Mouse (Mus musculus) embryonic facial prominence, embryonic 15.5 days (tissue): ENCODE data around the gene Zfp207. TPM values are rescaled to one million over a fixed set of nuclear protein-coding genes. Genes with fewer than 3 reads are reported as not detected.
"Not testable (repeated sequence)": the region's sequence is repeated elsewhere in the genome, so short reads cannot be mapped to it uniquely, and the experiment has no call there.

Source experiments
- ATAC-seq: fragments of 200-750 bp; cut with Nextera tagmentation; 2 replicates; pipeline ENCODE4 v1.8.0; 2017; ENCODE audit warnings: low read depth, moderate TSS enrichment; ENCODE audit not compliant: insufficient number of reproducible peaks, low FRiP score, low TSS enrichment
- H3K27ac ChIP-seq: fragments of 300-500 bp; sonication (generic); replicated peaks from 2 replicates; pipeline ENCODE4 v1.5.1; 2015; ENCODE audit warnings: mild to moderate bottlenecking, inconsistent platforms
- H3K27me3 ChIP-seq: fragments of 300-500 bp; sonication (generic); 2 replicates; pipeline ENCODE4 v1.6.1; 2015; ENCODE audit warnings: inconsistent platforms
- H3K36me3 ChIP-seq: fragments of 300-500 bp; sonication (generic); 2 replicates; pipeline ENCODE4 v1.6.1; 2015; ENCODE audit warnings: mild to moderate bottlenecking, inconsistent platforms
- H3K4me1 ChIP-seq: fragments of 300-500 bp; sonication (generic); 2 replicates; pipeline ENCODE4 v1.6.1; 2015; ENCODE audit warnings: inconsistent platforms
- H3K4me2 ChIP-seq: fragments of 300-500 bp; sonication (generic); replicated peaks from 2 replicates; pipeline ENCODE4 v1.6.1; 2015; ENCODE audit warnings: mild to moderate bottlenecking, inconsistent platforms
- H3K4me3 ChIP-seq: fragments of 300-500 bp; sonication (generic); replicated peaks from 2 replicates; pipeline ENCODE4 v1.5.1; 2015; ENCODE audit warnings: mild to moderate bottlenecking, inconsistent platforms
- H3K9ac ChIP-seq: fragments of 300-500 bp; sonication (generic); 2 replicates; pipeline ENCODE4 v1.6.1; 2015; ENCODE audit warnings: inconsistent platforms
- H3K9me3 ChIP-seq: fragments of 300-500 bp; sonication (generic); replicated peaks from 2 replicates; pipeline ENCODE4 v1.6.1; 2016; ENCODE audit warnings: inconsistent platforms
- WGBS: fragments of 180-500 bp; shearing (Covaris S2); methylation state at CpG from one replicate; pipeline ENCODE4 v1.1.7; 2015; 5-methylcytosine and 5-hydroxymethylcytosine counted together
- polyA plus RNA-seq: library from polyadenylated mRNA; unstranded; fragments of >200 nt; fragmentation: Nextera tagmentation; extraction: Ambion mirVana; gene quantifications from 2 replicates; pipeline ENCODE4 v1.2.1, GENCODE M21; 2015

The Zfp207 gene
- polyA plus RNA-seq, result 203 and 207 TPM in 2 replicates

DNA sequence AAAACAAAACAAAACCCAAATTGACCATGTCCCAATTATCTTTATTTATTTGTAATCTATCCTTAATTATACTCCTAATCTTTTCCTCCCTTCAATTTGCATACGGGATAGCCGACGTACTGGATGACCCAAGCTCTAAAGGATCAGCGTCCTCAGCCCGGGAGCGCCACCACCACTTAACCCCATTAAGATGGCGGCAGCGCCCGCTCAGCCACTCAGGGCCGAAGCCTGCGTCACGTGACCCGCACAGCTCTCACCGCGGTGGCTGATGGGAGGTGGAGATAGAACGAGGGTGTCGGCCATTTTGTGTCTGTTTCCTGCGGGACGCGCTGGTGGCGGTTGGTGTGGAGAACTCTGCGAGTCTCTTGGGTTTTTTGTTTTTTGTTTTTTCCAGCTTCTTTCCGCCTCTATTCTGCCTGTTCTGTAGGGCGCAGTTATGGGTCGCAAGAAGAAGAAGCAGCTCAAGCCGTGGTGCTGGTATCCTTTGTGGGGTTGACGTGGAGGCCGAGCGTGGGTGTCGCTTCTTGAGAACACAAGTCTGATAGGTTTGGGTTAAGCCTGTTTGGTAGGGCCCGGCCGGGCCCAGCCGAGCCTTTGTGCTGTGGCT, at the start of gene Zfp207:
Gene Zfp207, plus strand, starts transcription at position 261 of the 607 bp plus-strand sequence.
- Histone ChIP-seq H3K27me3 (no peaks in the 10 kb centered on the region), H3K9me3 (no peaks in the 10 kb centered on the region), H3K27ac (peak within 1 kb of the TSS; percentile 92), H3K4me2 (peak within 1 kb of the TSS; percentile 60), H3K4me3 (peak within 1 kb of the TSS; percentile 88), H3K4me1 (peaks cover 19% of the 10 kb centered on the region), H3K9ac (peak within 1 kb of the TSS; percentile 99), H3K36me3 (peaks cover 8% of the 10 kb centered on the region)
- peak; percentile 96 for ATAC-seq
- 0% methylated on average over 33 of the region's 33 CpGs for WGBS

- no peak for ATAC-seq
- Histone ChIP-seq H3K27ac (no peak overlapping the region), H3K27me3 (no peaks in the 10 kb centered on the region), H3K4me3 (no peak overlapping the region), H3K4me2 (no peak overlapping the region), H3K9ac (no peak overlapping the region), H3K9me3 (no peaks in the 10 kb centered on the region), H3K4me1 (no peaks in the 10 kb centered on the region), H3K36me3 (no peaks in the 10 kb centered on the region)
- 8% methylated on average over 7 of the region's 7 CpGs for WGBS
Measured at GRCm38 (mm10) chr11:80335609-80336350, 47.3 kb upstream of the Zfp207 start.

DNA sequence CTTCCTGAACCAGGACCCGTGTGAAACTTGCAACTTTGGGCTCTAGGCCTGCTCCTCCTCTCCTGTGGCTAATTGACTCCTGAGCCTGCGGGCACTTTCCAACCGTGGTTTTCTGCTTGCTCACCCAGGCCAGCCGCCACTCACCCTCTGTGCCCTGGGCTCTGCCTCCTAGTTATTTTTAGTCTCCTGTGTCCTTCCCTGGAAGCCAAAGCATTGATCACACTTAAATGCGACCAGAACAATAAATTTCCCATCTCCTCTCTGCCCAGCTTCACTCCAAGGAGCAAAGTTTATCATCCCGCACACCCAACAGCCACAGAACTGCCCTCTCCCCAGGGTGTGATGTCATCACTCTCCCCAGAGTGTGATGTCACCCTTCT, 46.7 kb upstream of the Zfp207 start:
- Histone ChIP-seq H3K9ac (no peak overlapping the region), H3K4me3 (no peak overlapping the region), H3K36me3 (no peaks in the 10 kb centered on the region), H3K27ac (no peak overlapping the region), H3K27me3 (no peaks in the 10 kb centered on the region), H3K9me3 (no peaks in the 10 kb centered on the region), H3K4me2 (no peak overlapping the region), H3K4me1 (no peaks in the 10 kb centered on the region)
- no peak for ATAC-seq
- 20% methylated on average over 6 of the region's 6 CpGs for WGBS

- WGBS, result 16% methylated on average over 2 of the region's 2 CpGs
- no peak overlapping the region for H3K27ac ChIP-seq
- no peaks in the 10 kb centered on the region for H3K9me3 ChIP-seq
- no peak overlapping the region for H3K4me2 ChIP-seq
- H3K4me1 ChIP-seq, result 0 out of 2 replicates have a peak, but pooled peaks cover 3% of the 10 kb centered on the region
- ATAC-seq, result no peak
- H3K36me3 ChIP-seq, result no peaks in the 10 kb centered on the region
- H3K27me3 ChIP-seq, result no peaks in the 10 kb centered on the region
- no peak overlapping the region for H3K9ac ChIP-seq
- H3K4me3 ChIP-seq, result no peak overlapping the region
Measured at GRCm38 (mm10) chr11:80342482-80342881, 40.6 kb upstream of the Zfp207 start.

DNA sequence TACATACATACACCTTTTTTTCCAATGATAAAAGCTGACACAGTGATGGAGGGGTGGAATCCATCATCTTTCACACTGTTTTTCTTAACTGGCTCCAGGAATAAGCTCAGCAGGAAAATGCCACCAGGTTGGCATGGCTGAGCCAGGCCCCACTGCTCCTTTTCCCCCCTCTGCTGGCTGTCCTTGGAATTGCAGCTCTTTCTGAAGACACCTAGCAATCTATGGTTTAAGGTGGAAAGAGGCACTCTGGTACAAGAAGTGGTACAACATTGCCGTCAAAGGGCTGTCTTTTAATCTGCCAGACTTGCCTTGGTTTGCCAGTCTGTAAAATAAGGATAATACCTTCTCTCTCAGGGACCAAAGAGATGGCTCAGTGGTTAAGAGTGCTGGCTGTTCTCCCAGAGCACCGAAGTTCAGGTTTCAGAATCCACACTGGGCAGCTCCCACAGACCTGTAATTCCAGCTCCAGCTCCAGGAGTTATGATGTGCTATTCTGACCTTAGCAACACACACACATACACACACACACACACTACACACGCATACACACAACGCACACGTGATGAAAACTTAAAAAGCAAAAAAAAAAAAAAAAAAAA, 31.1 kb upstream of the Zfp207 start:
- Histone ChIP-seq H3K9me3 (no peaks in the 10 kb centered on the region), H3K27me3 (no peaks in the 10 kb centered on the region), H3K4me1 (no peaks in the 10 kb centered on the region), H3K36me3 (no peaks in the 10 kb centered on the region), H3K27ac (no peak overlapping the region), H3K4me2 (no peak overlapping the region), H3K4me3 (no peak overlapping the region), H3K9ac (no peak overlapping the region)
- no peak; the same call in 1 of the 2 replicates for ATAC-seq
- WGBS, result 68% methylated on average over 5 of the region's 5 CpGs

DNA sequence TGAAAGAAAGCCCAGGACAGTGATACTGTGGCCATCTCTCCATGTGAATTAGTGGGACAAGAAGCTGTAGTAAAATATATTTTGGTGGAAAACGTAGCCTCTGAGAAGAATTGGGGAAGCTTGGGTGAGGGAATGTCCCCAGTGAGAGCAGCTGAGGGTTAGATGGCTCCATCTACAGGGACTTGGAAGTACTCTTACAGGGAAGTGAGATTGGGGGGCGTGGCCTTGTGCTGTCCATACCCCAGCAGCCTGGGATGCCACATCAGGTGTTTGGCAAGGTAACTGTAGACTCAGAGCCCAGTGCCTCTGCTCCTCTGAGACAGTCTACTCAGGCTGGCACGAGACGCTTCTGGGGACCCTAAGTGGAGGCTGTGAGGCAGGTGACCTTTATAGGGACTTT, 28.2 kb upstream of the Zfp207 start:
- no peaks in the 10 kb centered on the region for H3K27me3 ChIP-seq
- H3K36me3 ChIP-seq, result 0 out of 2 replicates have a peak, but pooled peaks cover 3% of the 10 kb centered on the region
- no peak for ATAC-seq
- H3K27ac ChIP-seq, result no peak overlapping the region
- 41% methylated on average over 4 of the region's 4 CpGs for WGBS
- H3K4me2 ChIP-seq, result no peak overlapping the region
- no peaks in the 10 kb centered on the region for H3K9me3 ChIP-seq
- H3K9ac ChIP-seq, result no peak overlapping the region
- no peak overlapping the region for H3K4me3 ChIP-seq
- no peaks in the 10 kb centered on the region for H3K4me1 ChIP-seq

- H3K4me3 ChIP-seq, result no peak overlapping the region
- H3K9ac ChIP-seq, result no peak overlapping the region
- WGBS, result 86% methylated on average over 1 of the region's 1 CpGs
- no peaks in the 10 kb centered on the region for H3K9me3 ChIP-seq
- H3K27me3 ChIP-seq, result no peaks in the 10 kb centered on the region
- peaks cover 64% of the 10 kb centered on the region for H3K36me3 ChIP-seq
- H3K4me2 ChIP-seq, result no peak overlapping the region
- no peak for ATAC-seq
- no peaks in the 10 kb centered on the region for H3K4me1 ChIP-seq
- no peak overlapping the region for H3K27ac ChIP-seq
Measured at GRCm38 (mm10) chr11:80368949-80369348, 14.1 kb upstream of the Zfp207 start.

DNA sequence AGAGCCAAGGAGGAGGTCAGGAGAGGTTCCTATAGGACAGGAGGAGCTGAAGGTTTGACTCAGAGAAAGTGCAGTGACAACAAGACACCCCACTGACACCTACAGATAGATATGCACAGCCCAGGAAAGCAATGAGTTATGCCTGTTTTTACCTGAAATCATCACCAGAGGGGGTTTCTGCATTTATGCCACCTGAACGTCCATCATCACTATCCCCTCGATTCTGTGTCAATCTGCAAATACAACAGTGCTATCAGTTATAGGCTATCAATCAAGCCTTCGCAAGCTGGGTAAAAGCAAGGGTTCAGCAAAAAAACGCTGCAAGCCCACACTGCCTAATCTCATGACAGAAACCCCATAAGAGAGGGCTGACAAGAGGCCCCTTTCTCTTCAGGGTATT, 6.4 kb upstream of the Zfp207 start:
- peak overlapping the region; percentile 93; the same call in 1 of the 2 replicates for H3K4me3 ChIP-seq

DNA sequence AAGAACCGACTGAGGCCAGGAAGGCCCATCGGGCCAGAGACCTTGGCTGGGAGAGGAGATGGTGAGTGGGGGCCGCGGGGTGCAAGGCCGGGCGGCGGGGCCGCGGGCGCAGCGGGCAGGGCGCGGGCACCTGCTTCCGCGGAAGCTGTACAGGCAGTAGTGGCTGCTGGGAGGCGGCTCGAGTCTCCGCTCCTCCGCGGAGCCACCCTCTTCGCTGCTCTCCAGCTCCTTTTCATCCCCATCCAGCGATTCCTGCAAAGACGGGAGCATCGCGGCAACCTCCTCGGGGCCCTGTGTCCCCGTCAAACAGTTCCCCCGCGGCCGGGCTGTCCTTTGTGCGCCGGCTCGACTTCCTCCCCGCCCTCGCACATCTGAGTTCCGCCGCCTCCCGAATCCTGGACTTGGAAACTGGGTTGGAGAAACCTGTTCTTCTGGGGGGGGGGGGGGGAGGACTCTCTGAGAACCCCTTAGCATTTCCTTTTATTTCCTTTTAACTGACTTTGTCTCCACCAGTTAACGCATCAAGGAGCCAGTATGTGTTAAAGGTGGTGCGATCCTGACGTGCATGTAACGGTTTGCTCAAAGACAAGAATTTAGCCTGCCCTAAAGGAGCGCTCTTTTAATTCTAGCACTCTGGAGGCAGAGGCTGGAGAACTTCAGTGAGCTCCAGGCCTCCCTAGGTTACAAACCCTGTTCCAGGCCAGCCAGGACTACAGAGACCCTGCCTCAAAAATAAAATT, 5.2 kb upstream of the Zfp207 start, which contains the start of gene 5730455P16Rik:
Gene 5730455P16Rik, minus strand, starts transcription at position 323 of the 740 bp plus-strand sequence.
- Histone ChIP-seq H3K9me3 (no peaks in the 10 kb centered on the region), H3K27me3 (no peaks in the 10 kb centered on the region), H3K4me3 (peak within 1 kb of the TSS; percentile 93), H3K27ac (peak within 1 kb of the TSS; percentile 90), H3K36me3 (peaks cover 25% of the 10 kb centered on the region), H3K4me1 (peaks cover 14% of the 10 kb centered on the region), H3K9ac (peak within 1 kb of the TSS; percentile 96), H3K4me2 (peak within 1 kb of the TSS; percentile 77)
- ATAC-seq, result peak; percentile 81
- 1% methylated on average over 43 of the region's 43 CpGs for WGBS

More for the DNA sequence above, 6.4 kb upstream of the Zfp207 start:
- Histone ChIP-seq H3K9me3 (no peaks in the 10 kb centered on the region), H3K4me2 (peak overlapping the region; percentile 77; the same call in 1 of the 2 replicates), H3K27me3 (no peaks in the 10 kb centered on the region), H3K9ac (no peak overlapping the region), H3K4me1 (peaks cover 10% of the 10 kb centered on the region), H3K36me3 (peaks cover 29% of the 10 kb centered on the region), H3K27ac (no peak overlapping the region)
- ATAC-seq, result no peak
- WGBS, result 62% methylated on average over 4 of the region's 4 CpGs

DNA sequence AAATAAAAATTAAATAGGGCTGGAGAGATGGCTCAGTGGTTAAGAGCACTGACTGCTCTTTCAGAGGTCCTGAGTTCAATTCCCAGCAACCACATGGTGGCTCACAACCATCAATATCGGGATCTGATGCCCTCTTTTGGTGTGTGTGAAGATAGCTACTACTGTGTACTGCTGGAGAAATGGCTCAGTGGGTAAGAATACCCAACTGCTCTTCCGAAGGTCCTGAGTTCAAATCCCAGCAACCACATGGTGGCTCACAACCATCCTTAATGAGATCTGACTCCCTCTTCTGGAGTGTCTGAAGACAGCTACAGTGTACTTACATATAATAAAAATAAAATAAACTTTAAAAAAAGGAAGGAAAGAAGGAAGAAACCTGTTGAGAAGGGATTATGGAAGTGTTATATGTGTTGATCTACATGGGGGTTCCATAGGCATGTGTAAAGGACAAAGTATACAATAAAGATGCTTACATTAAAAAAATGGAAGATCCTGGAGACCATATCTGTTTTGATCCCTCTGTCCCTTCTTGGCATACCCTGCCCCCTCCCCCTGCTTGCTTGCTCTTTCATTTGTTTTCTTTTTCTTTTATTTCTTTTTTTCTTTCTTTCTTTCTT, 4.5 kb upstream of the Zfp207 start:
- 59% methylated on average over 2 of the region's 2 CpGs for WGBS
- Histone ChIP-seq H3K4me3 (peak overlapping the region; percentile 93), H3K4me1 (peaks cover 14% of the 10 kb centered on the region), H3K4me2 (peak overlapping the region; percentile 77), H3K36me3 (peaks cover 19% of the 10 kb centered on the region)
- not testable (repeated sequence) for ATAC-seq, H3K9me3 ChIP-seq, H3K9ac ChIP-seq, H3K27ac ChIP-seq, H3K27me3 ChIP-seq
